Mouse (Mus musculus) intestine, embryonic 14.5 days (tissue): ENCODE results near the gene Abhd17b. TPM values are rescaled to one million over a fixed set of nuclear protein-coding genes. Genes with fewer than 3 reads are reported as not detected.
"Not testable (repeated sequence)": the region's sequence is repeated elsewhere in the genome, so short reads cannot be mapped to it uniquely, and the experiment has no call there.

Experiments
- ATAC-seq: fragments of 200-750 bp; cut with Nextera tagmentation; replicated peaks from 2 replicates; pipeline ENCODE4 v1.8.0; 2017; ENCODE audit warnings: low read depth, moderate number of reproducible peaks, moderate TSS enrichment, moderate library complexity; ENCODE audit not compliant: low FRiP score, low TSS enrichment
- DNase-seq: peaks from one replicate; pipeline ENCODE4 v3.0.0-alpha.2; 2018; ENCODE audit warnings: low spot score
- H3K27ac ChIP-seq: fragments of 300-500 bp; sonication (generic); 2 replicates; pipeline ENCODE4 v1.5.1; 2014; ENCODE audit warnings: low read depth, mild to moderate bottlenecking, control low read depth
- H3K27me3 ChIP-seq: fragments of 300-500 bp; sonication (generic); replicated peaks from 2 replicates; pipeline ENCODE4 v1.6.1; 2014; ENCODE audit warnings: low read length, control low read depth; ENCODE audit not compliant: control insufficient read depth, insufficient read depth
- H3K36me3 ChIP-seq: fragments of 300-500 bp; sonication (generic); 2 replicates; pipeline ENCODE4 v1.6.1; 2014; ENCODE audit warnings: low read length, control low read depth; ENCODE audit not compliant: control insufficient read depth, insufficient read depth
- H3K4me1 ChIP-seq: fragments of 300-500 bp; sonication (generic); replicated peaks from 2 replicates; pipeline ENCODE4 v1.6.1; 2014; ENCODE audit warnings: low read length, control low read depth, mixed read lengths; ENCODE audit not compliant: control insufficient read depth, insufficient read depth
- H3K4me2 ChIP-seq: fragments of 300-500 bp; sonication (generic); 2 replicates; pipeline ENCODE4 v1.6.1; 2014; ENCODE audit warnings: low read length
- H3K4me3 ChIP-seq: fragments of 300-500 bp; sonication (generic); 2 replicates; pipeline ENCODE4 v1.5.1; 2014; ENCODE audit warnings: low read depth, low read length, control low read depth, mixed read lengths
- H3K9ac ChIP-seq: fragments of 300-500 bp; sonication (generic); 2 replicates; pipeline ENCODE4 v1.6.1; 2014; ENCODE audit warnings: mild to moderate bottlenecking, low read length
- H3K9me3 ChIP-seq: fragments of 300-500 bp; sonication (generic); 2 replicates; pipeline ENCODE4 v1.6.1; 2016; ENCODE audit warnings: low read length, control low read depth; ENCODE audit not compliant: control insufficient read depth
- WGBS: fragments of 180-500 bp; shearing (Covaris S2); extraction: QIAGEN DNeasy Blood & Tissue Kit; methylation state at CpG from one replicate; pipeline ENCODE4 v1.1.7; 2014; 5-methylcytosine and 5-hydroxymethylcytosine counted together
- polyA plus RNA-seq: library from polyadenylated mRNA; unstranded; fragments of >200 nt; fragmentation: Nextera tagmentation; extraction: Ambion mirVana; gene quantifications from 2 replicates; pipeline ENCODE4 v1.2.1, GENCODE M21; 2014

The Abhd17b gene
- polyA plus RNA-seq, 1 experiment from 2014 or later = 28.2 TPM

DNA sequence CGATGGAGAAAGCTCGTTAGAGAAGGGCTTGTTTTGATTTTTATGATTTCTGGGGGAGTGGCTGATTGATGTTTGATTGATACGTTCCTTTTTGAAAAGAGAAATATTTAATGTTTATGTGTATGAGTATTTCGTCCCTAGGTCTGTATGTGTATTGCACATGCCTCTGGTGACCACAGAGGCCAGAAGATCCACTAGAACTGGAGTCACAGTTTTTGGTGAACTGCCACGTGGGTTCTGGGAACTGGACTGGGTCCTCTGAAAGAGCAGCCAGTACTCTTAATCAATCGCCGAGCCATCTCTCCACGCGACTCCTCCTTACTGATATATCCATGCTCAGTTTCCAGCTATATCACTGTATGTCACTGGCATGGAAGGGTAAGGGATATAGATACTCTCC lies 62.5 kb downstream of the Abhd17b start:
- H3K27me3 ChIP-seq = no peaks in the 10 kb centered on the region
- H3K9me3 ChIP-seq = no peaks in the 10 kb centered on the region
- no peak for DNase-seq
- no peak overlapping the region for H3K9ac ChIP-seq
- no peaks in the 10 kb centered on the region for H3K4me1 ChIP-seq
- H3K4me2 ChIP-seq = no peak overlapping the region
- H3K27ac ChIP-seq = no peak overlapping the region
- ATAC-seq = no peak
- WGBS = 90% methylated on average over 9 of the region's 9 CpGs
- H3K4me3 ChIP-seq = no peak overlapping the region
- H3K36me3 ChIP-seq = no peaks in the 10 kb centered on the region

DNA sequence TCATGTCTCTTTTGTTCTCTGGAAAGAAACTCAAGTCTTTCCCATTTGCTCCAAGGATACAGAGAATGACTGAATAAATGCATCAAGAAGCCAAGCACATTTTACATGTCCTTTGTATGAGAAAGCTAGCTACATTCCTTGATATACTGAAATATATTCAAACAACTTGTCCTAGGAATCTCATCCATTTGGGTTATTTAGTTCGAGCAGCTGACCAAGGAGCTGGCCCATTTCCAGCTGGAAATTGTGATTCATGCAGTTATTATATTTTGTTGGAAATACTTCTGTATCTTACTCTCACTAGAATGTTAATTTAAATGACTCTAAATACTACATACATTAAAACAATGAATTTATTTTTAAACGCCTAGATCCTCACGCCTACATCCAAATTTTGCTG lies 63.5 kb downstream of the Abhd17b start:
- H3K27ac ChIP-seq = no peak overlapping the region
- no peaks in the 10 kb centered on the region for H3K36me3 ChIP-seq
- no peak overlapping the region for H3K4me3 ChIP-seq
- DNase-seq = no peak
- H3K4me2 ChIP-seq = no peak overlapping the region
- ATAC-seq = no peak
- 71% methylated on average over 3 of the region's 3 CpGs for WGBS
- no peak overlapping the region for H3K9ac ChIP-seq
- no peaks in the 10 kb centered on the region for H3K4me1 ChIP-seq
- no peaks in the 10 kb centered on the region for H3K9me3 ChIP-seq
- no peaks in the 10 kb centered on the region for H3K27me3 ChIP-seq

DNA sequence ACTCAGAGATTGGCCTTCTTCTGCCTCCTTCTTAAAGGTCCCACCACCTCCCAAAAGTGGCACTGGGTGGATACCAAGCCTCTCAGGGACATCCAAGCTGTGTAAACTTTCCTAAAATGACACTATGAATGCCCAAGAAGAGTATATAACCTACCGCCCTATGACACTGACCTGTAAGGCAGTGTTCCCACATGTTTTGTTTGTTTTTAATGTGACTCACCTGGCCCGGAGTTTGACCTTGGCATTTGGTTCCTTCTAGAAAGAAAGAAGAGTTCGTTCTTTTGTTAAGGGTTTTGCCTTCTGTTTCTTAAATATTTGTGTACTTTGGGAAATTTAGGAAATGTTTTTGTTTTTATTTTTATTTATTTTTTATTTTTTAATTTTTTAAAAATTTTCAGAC lies 66.2 kb downstream of the Abhd17b start:
- H3K9ac ChIP-seq = no peak overlapping the region
- no peak overlapping the region for H3K27ac ChIP-seq
- H3K9me3 ChIP-seq = no peaks in the 10 kb centered on the region
- ATAC-seq (no peak), DNase-seq (no peak)
- no peak overlapping the region for H3K4me2 ChIP-seq
- H3K4me3 ChIP-seq = no peak overlapping the region
- 88% methylated on average over 3 of the region's 3 CpGs for WGBS
- no peaks in the 10 kb centered on the region for H3K4me1 ChIP-seq
- no peaks in the 10 kb centered on the region for H3K27me3 ChIP-seq
- H3K36me3 ChIP-seq = no peaks in the 10 kb centered on the region

DNA sequence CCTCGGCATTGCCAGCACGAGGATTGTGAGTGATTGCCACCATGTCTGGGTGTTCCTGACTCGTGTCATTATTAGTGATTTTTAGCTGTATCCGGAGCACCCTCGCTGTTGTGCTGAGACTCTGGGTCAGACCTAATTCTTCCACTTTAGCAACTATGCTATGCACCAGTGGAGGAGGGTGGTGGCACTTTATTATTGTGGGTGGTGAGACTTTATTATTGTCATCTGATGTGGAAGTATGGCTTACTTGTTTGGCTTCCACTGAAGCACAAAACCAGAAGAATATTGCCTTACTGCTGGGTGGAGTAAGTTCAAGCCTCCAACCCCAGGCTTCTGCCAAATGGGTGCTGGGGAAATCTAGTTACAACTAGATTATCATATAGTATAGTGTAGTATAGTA lies 68.0 kb downstream of the Abhd17b start:
- no peak for DNase-seq
- Histone ChIP-seq H3K4me2 (no peak overlapping the region), H3K4me1 (no peaks in the 10 kb centered on the region), H3K27ac (no peak overlapping the region), H3K36me3 (no peaks in the 10 kb centered on the region), H3K4me3 (no peak overlapping the region), H3K9me3 (no peaks in the 10 kb centered on the region), H3K9ac (no peak overlapping the region), H3K27me3 (no peaks in the 10 kb centered on the region)
- ATAC-seq = no peak
- WGBS = 89% methylated on average over 5 of the region's 5 CpGs

DNA sequence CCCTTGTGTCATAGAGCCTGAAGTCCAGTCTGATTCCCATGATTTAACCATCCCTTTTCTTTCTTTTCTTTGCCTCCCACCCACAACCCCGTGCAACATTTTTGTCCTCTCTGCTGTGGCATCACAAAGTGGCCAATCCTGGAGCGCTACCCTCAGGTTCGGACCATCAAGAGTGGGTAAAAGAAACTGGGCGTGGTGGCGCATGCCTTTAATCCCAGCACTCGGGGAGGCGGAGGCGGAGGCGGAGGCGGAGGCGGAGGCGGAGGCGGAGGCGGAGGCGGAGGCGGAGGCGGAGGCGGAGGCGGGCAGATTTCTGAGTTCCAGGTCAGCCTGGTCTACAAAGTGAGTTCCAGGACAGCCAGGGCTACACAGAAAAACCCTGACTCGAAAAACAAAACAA lies 70.3 kb downstream of the Abhd17b start:
- H3K4me1 ChIP-seq, H3K27me3 ChIP-seq, ATAC-seq, H3K36me3 ChIP-seq, H3K27ac ChIP-seq, H3K4me3 ChIP-seq, H3K9me3 ChIP-seq, DNase-seq, H3K9ac ChIP-seq, H3K4me2 ChIP-seq: not testable (repeated sequence)
- 97% methylated on average over 20 of the region's 20 CpGs for WGBS

DNA sequence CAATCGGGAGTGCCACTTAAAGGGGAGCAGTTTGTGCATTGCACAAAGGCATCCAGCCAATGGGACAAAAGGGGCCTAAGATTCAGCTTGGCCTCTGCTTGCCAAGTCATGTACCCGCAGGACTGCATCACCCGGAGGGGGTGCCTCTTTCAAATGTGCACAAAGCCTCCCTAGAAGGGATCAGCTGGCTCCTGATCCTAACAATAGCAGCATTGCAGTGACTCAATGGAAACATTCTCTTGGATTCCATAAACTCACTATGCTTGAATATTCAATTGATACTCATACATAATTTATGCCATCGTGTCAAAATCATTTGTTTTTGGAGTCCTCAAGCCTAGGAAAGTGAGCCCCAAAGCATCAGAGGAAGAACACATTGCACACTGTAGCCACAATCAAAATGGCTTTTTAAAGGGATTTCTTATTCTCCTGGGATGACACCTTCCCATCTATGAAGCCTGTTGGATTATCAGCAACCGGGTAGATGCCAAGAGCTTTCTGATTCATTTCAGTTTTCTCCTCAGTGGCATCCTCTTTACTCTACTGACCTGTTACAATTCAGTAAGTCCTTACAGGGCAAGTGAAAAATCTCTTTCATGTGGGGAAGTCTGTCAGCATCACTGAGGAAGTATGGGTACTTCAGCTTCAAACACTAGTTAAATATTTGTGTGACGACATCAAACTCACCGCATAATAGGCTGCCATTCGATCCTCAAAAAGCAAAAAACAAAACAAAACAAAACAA lies 71.1 kb downstream of the Abhd17b start:
- no peak for ATAC-seq
- Histone ChIP-seq H3K36me3 (no peaks in the 10 kb centered on the region), H3K27ac (no peak overlapping the region), H3K4me2 (no peak overlapping the region), H3K9me3 (no peaks in the 10 kb centered on the region), H3K4me3 (no peak overlapping the region), H3K9ac (no peak overlapping the region), H3K27me3 (no peaks in the 10 kb centered on the region), H3K4me1 (no peaks in the 10 kb centered on the region)
- DNase-seq = no peak
- WGBS = 88% methylated on average over 8 of the region's 8 CpGs

DNA sequence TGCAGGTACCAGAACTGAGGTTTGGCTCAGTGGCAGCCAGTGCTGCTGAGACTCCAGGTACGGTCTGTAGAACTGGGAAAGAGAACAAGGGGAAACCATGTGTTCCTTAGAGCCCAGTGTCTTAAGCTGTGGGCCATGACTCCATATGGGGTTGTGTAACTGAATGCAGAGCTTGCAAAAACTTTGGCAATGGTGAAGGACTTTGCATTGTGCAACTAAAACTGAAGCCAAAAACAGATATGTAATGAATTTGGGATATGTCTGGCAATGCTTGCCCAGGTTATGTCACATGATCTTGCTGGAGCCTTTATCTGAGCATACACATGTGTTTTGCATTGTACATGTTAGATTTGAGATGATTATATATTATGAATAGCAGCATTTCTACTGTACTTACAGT lies 72.2 kb downstream of the Abhd17b start:
- H3K4me1 ChIP-seq = no peaks in the 10 kb centered on the region
- H3K27ac ChIP-seq = no peak overlapping the region
- WGBS = 81% methylated on average over 1 of the region's 1 CpGs
- H3K27me3 ChIP-seq = no peaks in the 10 kb centered on the region
- DNase-seq (no peak), ATAC-seq (no peak)
- H3K4me3 ChIP-seq = no peak overlapping the region
- no peaks in the 10 kb centered on the region for H3K9me3 ChIP-seq
- H3K36me3 ChIP-seq = no peaks in the 10 kb centered on the region
- H3K4me2 ChIP-seq = no peak overlapping the region
- no peak overlapping the region for H3K9ac ChIP-seq

DNA sequence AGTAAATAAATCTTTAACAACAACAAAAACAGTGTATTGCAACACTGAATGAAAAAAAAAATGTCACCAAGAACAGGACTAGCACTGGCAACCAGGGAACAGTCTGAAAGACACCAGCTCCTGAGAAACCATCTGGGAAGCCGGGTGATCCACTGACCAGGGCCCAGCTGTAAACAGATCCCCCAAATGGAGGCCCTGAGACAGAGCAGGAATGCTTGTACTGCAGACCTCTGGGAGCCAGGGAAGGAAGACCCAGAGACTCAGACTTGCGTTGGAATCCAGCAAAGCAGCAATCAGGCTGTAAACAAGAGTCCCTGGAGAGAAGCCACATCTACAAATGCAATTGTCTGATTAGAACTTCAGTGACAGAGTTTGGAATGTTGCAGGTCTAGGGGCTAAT lies 74.1 kb downstream of the Abhd17b start:
- no peaks in the 10 kb centered on the region for H3K27me3 ChIP-seq
- 20% methylated on average over 2 of the region's 2 CpGs for WGBS
- H3K4me3 ChIP-seq = no peak overlapping the region
- H3K27ac ChIP-seq = no peak overlapping the region
- H3K4me2 ChIP-seq = no peak overlapping the region
- no peak overlapping the region for H3K9ac ChIP-seq
- H3K36me3 ChIP-seq = no peaks in the 10 kb centered on the region
- ATAC-seq = no peak
- H3K4me1 ChIP-seq = no peaks in the 10 kb centered on the region
- no peak for DNase-seq
- no peaks in the 10 kb centered on the region for H3K9me3 ChIP-seq

DNA sequence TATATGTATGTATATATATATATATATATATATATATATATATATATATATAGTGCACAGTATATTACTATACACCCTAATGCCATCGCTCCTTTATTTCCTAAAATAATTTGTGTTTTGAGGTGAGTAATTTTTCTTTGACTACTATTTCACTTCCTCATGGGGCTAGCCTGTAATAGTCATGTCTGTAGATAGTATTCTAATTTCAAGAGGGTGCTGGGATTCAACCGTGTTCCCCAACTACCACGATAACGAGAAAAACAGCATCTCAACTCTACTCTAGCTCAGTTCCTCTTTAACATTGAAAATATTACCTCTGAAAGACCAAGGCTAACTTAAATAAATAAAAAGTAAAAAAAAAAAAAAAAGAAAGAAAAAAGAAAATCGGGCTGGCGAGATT lies 75.4 kb downstream of the Abhd17b start:
- no peaks in the 10 kb centered on the region for H3K9me3 ChIP-seq
- H3K4me1 ChIP-seq = no peaks in the 10 kb centered on the region
- H3K27ac ChIP-seq = no peak overlapping the region
- H3K4me3 ChIP-seq = no peak overlapping the region
- H3K27me3 ChIP-seq = no peaks in the 10 kb centered on the region
- H3K36me3 ChIP-seq = no peaks in the 10 kb centered on the region
- WGBS = 88% methylated on average over 6 of the region's 6 CpGs
- ATAC-seq (no peak), DNase-seq (no peak)
- H3K4me2 ChIP-seq = no peak overlapping the region
- H3K9ac ChIP-seq = no peak overlapping the region
